Mouse (Mus musculus) hindbrain, embryonic 15.5 days (tissue): ENCODE measurements around the gene Cldn34c2. TPM values are rescaled to one million over a fixed set of nuclear protein-coding genes. Genes with fewer than 3 reads are reported as not detected.
A peak's percentile ranks its signal among the peaks of the same experiment; 100 is the strongest.
"Not testable (repeated sequence)": the region's sequence is repeated elsewhere in the genome, so short reads cannot be mapped to it uniquely, and the experiment has no call there.

ENCODE experiments used
- ATAC-seq: fragments of 200-750 bp; cut with Nextera tagmentation; 2 replicates; pipeline ENCODE4 v1.8.0; 2017; ENCODE audit warnings: low read depth, moderate number of reproducible peaks, moderate TSS enrichment; ENCODE audit not compliant: low FRiP score
- H3K27ac ChIP-seq: fragments of 300-500 bp; sonication (generic); replicated peaks from 2 replicates; pipeline ENCODE4 v1.5.1; 2015; ENCODE audit warnings: mild to moderate bottlenecking, inconsistent platforms
- H3K27me3 ChIP-seq: fragments of 300-500 bp; sonication (generic); 2 replicates; pipeline ENCODE4 v1.6.1; 2015; ENCODE audit warnings: control low read depth, inconsistent platforms
- H3K36me3 ChIP-seq: fragments of 300-500 bp; sonication (generic); 2 replicates; pipeline ENCODE4 v1.6.1; 2015; ENCODE audit warnings: control low read depth, inconsistent platforms
- H3K4me1 ChIP-seq: fragments of 300-500 bp; sonication (generic); replicated peaks from 2 replicates; pipeline ENCODE4 v1.6.1; 2015; ENCODE audit warnings: control low read depth, inconsistent platforms
- H3K4me2 ChIP-seq: fragments of 300-500 bp; sonication (generic); 2 replicates; pipeline ENCODE4 v1.6.1; 2015; ENCODE audit warnings: moderate library complexity, mild to moderate bottlenecking, inconsistent platforms
- H3K4me3 ChIP-seq: fragments of 300-500 bp; sonication (generic); 2 replicates; pipeline ENCODE4 v1.5.1; 2015; ENCODE audit warnings: mild to moderate bottlenecking, inconsistent platforms
- H3K9ac ChIP-seq: fragments of 300-500 bp; sonication (generic); 2 replicates; pipeline ENCODE4 v1.6.1; 2015; ENCODE audit warnings: inconsistent platforms
- H3K9me3 ChIP-seq: fragments of 300-500 bp; sonication (generic); 2 replicates; pipeline ENCODE4 v1.6.1; 2016; ENCODE audit warnings: control low read depth, inconsistent platforms
- WGBS: fragments of 180-500 bp; shearing (Covaris S2); methylation state at CpG from one replicate; pipeline ENCODE4 v1.1.7; 2015; 5-methylcytosine and 5-hydroxymethylcytosine counted together
- polyA plus RNA-seq: library from polyadenylated mRNA; unstranded; fragments of >200 nt; fragmentation: Nextera tagmentation; extraction: Ambion mirVana; gene quantifications from 2 replicates; pipeline ENCODE4 v1.2.1, GENCODE M21; 2015

The Cldn34c2 gene
- not detected in 2 replicates for polyA plus RNA-seq

GRCm38 (mm10) chrX:123581400-123581799, at the start of gene Cldn34c2:
Gene Cldn34c2 (plus strand): TSS chrX:123581700.
- not testable (repeated sequence) for H3K27ac ChIP-seq, H3K9me3 ChIP-seq, H3K4me1 ChIP-seq, ATAC-seq, H3K4me3 ChIP-seq, H3K36me3 ChIP-seq, H3K4me2 ChIP-seq, H3K27me3 ChIP-seq, H3K9ac ChIP-seq

- ATAC-seq, H3K36me3 ChIP-seq, H3K27me3 ChIP-seq, H3K4me2 ChIP-seq, H3K4me3 ChIP-seq, H3K4me1 ChIP-seq, H3K9me3 ChIP-seq, H3K27ac ChIP-seq, H3K9ac ChIP-seq: not testable (repeated sequence)
- WGBS, result 92% methylated on average over 13 of the region's 13 CpGs
Observed at GRCm38 (mm10) chrX:123551378-123551777, 30.1 kb upstream of the Cldn34c2 start.

- WGBS, result 87% methylated on average over 8 of the region's 12 CpGs
- not testable (repeated sequence) for H3K4me3 ChIP-seq
- ATAC-seq, result 0 out of 2 replicates have a peak, but pooled peaks have one; percentile 42
Observed at GRCm38 (mm10) chrX:123612158-123612828, 30.8 kb downstream of the Cldn34c2 start.

More at GRCm38 (mm10) chrX:123612158-123612828, 30.8 kb downstream of the Cldn34c2 start:
- H3K4me2 ChIP-seq, H3K27me3 ChIP-seq, H3K9ac ChIP-seq, H3K27ac ChIP-seq, H3K36me3 ChIP-seq, H3K9me3 ChIP-seq, H3K4me1 ChIP-seq: not testable (repeated sequence)

Other genes with a start within 250 kb of the Cldn34c2 start
- gene Gm17467, start 123.1 kb downstream of the Cldn34c2 start, polyA plus RNA-seq, result not detected in 2 replicates
- gene Cldn34c3, start 212.0 kb downstream of the Cldn34c2 start, polyA plus RNA-seq, result not detected in 2 replicates